Mouse (Mus musculus) WW6 (cell line): Measurements from ENCODE around the gene Prss54.
"Not testable (repeated sequence)": the region's sequence is repeated elsewhere in the genome, so short reads cannot be mapped to it uniquely, and the experiment has no call there.

Source experiments
- DNase-seq: peaks from one replicate; pipeline ENCODE4 v3.0.0-alpha.2; 2013; ENCODE audit warnings: low read depth, low spot score

Prss54 gene

GRCm38 (mm10) chr8:95576240-95576639, at the start of gene Prss54:
Gene Prss54, minus strand, starts transcription at chr8:95576340.
- DNase-seq = no peak

GRCm38 (mm10) chr8:95624833-95625232, 48.7 kb upstream of the Prss54 start:
- no peak for DNase-seq

GRCm38 (mm10) chr8:95620046-95620445, 43.9 kb upstream of the Prss54 start:
- DNase-seq = no peak

GRCm38 (mm10) chr8:95616383-95616782, 40.2 kb upstream of the Prss54 start:
- DNase-seq = no peak

- no peak for DNase-seq
Observed at GRCm38 (mm10) chr8:95611769-95612168, 35.6 kb upstream of the Prss54 start.

- no peak for DNase-seq
Observed at GRCm38 (mm10) chr8:95610749-95611148, 34.6 kb upstream of the Prss54 start.

GRCm38 (mm10) chr8:95609406-95609805, 33.3 kb upstream of the Prss54 start:
- no peak for DNase-seq

GRCm38 (mm10) chr8:95607210-95607609, 31.1 kb upstream of the Prss54 start:
- DNase-seq = no peak

GRCm38 (mm10) chr8:95606509-95606908, 30.4 kb upstream of the Prss54 start:
- not testable (repeated sequence) for DNase-seq

GRCm38 (mm10) chr8:95602168-95602567, 26.0 kb upstream of the Prss54 start:
- no peak for DNase-seq

GRCm38 (mm10) chr8:95601306-95601705, 25.2 kb upstream of the Prss54 start:
- peak; percentile 48 for DNase-seq

GRCm38 (mm10) chr8:95599861-95600260, 23.7 kb upstream of the Prss54 start:
- peak; percentile 63 for DNase-seq

- DNase-seq = peak; percentile 53
Observed at GRCm38 (mm10) chr8:95596841-95597241, 20.7 kb upstream of the Prss54 start.

- DNase-seq = no peak
Observed at GRCm38 (mm10) chr8:95595131-95595530, 19.0 kb upstream of the Prss54 start.

- DNase-seq = peak; percentile 62
Observed at GRCm38 (mm10) chr8:95593439-95594393, 17.6 kb upstream of the Prss54 start.

GRCm38 (mm10) chr8:95592131-95592780, 16.1 kb upstream of the Prss54 start:
- no peak for DNase-seq

- no peak for DNase-seq
Observed at GRCm38 (mm10) chr8:95590539-95590938, 14.4 kb upstream of the Prss54 start.

GRCm38 (mm10) chr8:95589282-95589681, 13.1 kb upstream of the Prss54 start:
- DNase-seq = no peak

- no peak for DNase-seq
Observed at GRCm38 (mm10) chr8:95587339-95587738, 11.2 kb upstream of the Prss54 start.

GRCm38 (mm10) chr8:95573146-95573545, 3.0 kb downstream of the Prss54 start:
- DNase-seq = no peak

- no peak for DNase-seq
Observed at GRCm38 (mm10) chr8:95566809-95567208, 9.3 kb downstream of the Prss54 start.

- DNase-seq = no peak
Observed at GRCm38 (mm10) chr8:95566217-95566616, 9.9 kb downstream of the Prss54 start.

- no peak for DNase-seq
Observed at GRCm38 (mm10) chr8:95555963-95556362, 20.2 kb downstream of the Prss54 start.
